Mouse (Mus musculus) CH12.LX (cell line): Measurements from ENCODE around the gene Itch. TPM values are rescaled to one million over a fixed set of nuclear protein-coding genes. Genes with fewer than 3 reads are reported as not detected.
A peak's percentile ranks its signal among the peaks of the same experiment; 100 is the strongest.

Experiments
- DNase-seq: peaks from one replicate; pipeline ENCODE4 v3.0.0-alpha.2; 2013; ENCODE audit errors: extremely low read depth
- H3K27ac ChIP-seq: 2 replicates; pipeline ENCODE4 v1.5.1; 2012; ENCODE audit warnings: low read depth, mild to moderate bottlenecking, control low read depth, moderate library complexity; ENCODE audit not compliant: insufficient read depth
- H3K27me3 ChIP-seq: replicated peaks from 2 replicates; pipeline ENCODE3; 2012; ENCODE audit warnings: inconsistent platforms
- H3K36me3 ChIP-seq, 2 experiments: replicated peaks in 1 of 2; 2 replicates each; pipeline versions ENCODE3 to v1.6.1; 2012; ENCODE audit warnings: inconsistent platforms in 1 of 2, low read length in 1 of 2, mild to moderate bottlenecking in 1 of 2, mixed read lengths in 1 of 2, moderate library complexity in 1 of 2; ENCODE audit not compliant: control insufficient read depth in 1 of 2, insufficient read depth in 1 of 2
- H3K4me1 ChIP-seq, 2 experiments: 2 replicates each; pipeline ENCODE4 v1.6.1; 2012; ENCODE audit warnings: inconsistent platforms in 1 of 2, moderate library complexity in 1 of 2; ENCODE audit not compliant: insufficient read depth in 2 of 2, control insufficient read depth in 1 of 2
- H3K4me2 ChIP-seq: 2 replicates; pipeline ENCODE4 v1.6.1; 2012; ENCODE audit warnings: low read depth, mild to moderate bottlenecking, control low read depth; ENCODE audit not compliant: poor library complexity, insufficient read depth, severe bottlenecking
- H3K4me3 ChIP-seq, 3 experiments: fragments of 150-350 bp in 1 of 3; sonication (generic) in 1 of 3; replicated peaks in 1 of 3; 2 replicates each; pipeline versions ENCODE3 to v1.5.1; 2011 to 2012; ENCODE audit warnings: low read depth in 2 of 3, low read length in 2 of 3, mild to moderate bottlenecking in 2 of 3, moderate library complexity in 2 of 3, control low read depth in 1 of 3, improper control_type of control experiment in 1 of 3, inconsistent platforms in 1 of 3, mixed read lengths in 1 of 3; ENCODE audit not compliant: poor library complexity in 1 of 3
- H3K79me2 ChIP-seq: replicated peaks from 2 replicates; pipeline ENCODE4 v1.6.1; 2012; ENCODE audit warnings: mild to moderate bottlenecking, moderate library complexity; ENCODE audit not compliant: control insufficient read depth, poor library complexity, insufficient read depth, severe bottlenecking; ENCODE audit errors: extremely low read depth
- H3K9ac ChIP-seq: 2 replicates; pipeline ENCODE4 v1.6.1; 2012; ENCODE audit warnings: low read depth, mild to moderate bottlenecking, control low read depth, moderate library complexity; ENCODE audit not compliant: insufficient read depth
- H3K9me3 ChIP-seq: replicated peaks from 2 replicates; pipeline ENCODE3; 2012; ENCODE audit warnings: low read length, inconsistent platforms, mixed read lengths
- BHLHE40 ChIP-seq: IDR thresholded peaks from 2 replicates; pipeline ENCODE4 v1.6.1; 2011; ENCODE audit warnings: mild to moderate bottlenecking, low read depth, low read length, improper control_type of control experiment
- EP300 ChIP-seq: IDR thresholded peaks from 2 replicates; pipeline ENCODE4 v1.6.1; 2011; ENCODE audit warnings: low read length, improper control_type of control experiment
- GABPA ChIP-seq: IDR thresholded peaks from 2 replicates; pipeline ENCODE4 v1.6.1; 2012; ENCODE audit warnings: low read depth, low read length, improper control_type of control experiment, inconsistent platforms; ENCODE audit not compliant: insufficient replicate concordance
- IRF4 ChIP-seq: IDR thresholded peaks from 2 replicates; pipeline ENCODE4 v1.6.1; 2014; ENCODE audit warnings: low read depth, mild to moderate bottlenecking, inconsistent platforms, low read length, improper control_type of control experiment
- JUN ChIP-seq: IDR thresholded peaks from 2 replicates; pipeline ENCODE4 v1.6.1; 2011; ENCODE audit warnings: low read depth, mild to moderate bottlenecking, low read length, improper control_type of control experiment, moderate library complexity; ENCODE audit not compliant: insufficient read depth
- JUND ChIP-seq: conservative IDR thresholded peaks from 2 replicates; pipeline ENCODE4 v1.6.1; 2011; ENCODE audit warnings: low read depth, low read length, improper control_type of control experiment
- MEF2A ChIP-seq: IDR thresholded peaks from 2 replicates; pipeline ENCODE4 v1.6.1; 2014; ENCODE audit warnings: low read depth, mild to moderate bottlenecking, inconsistent platforms, low read length, improper control_type of control experiment, borderline replicate concordance
- NRF1 ChIP-seq: IDR thresholded peaks from 2 replicates; pipeline ENCODE4 v1.6.1; 2014; ENCODE audit warnings: low read depth, mild to moderate bottlenecking, inconsistent platforms, low read length, improper control_type of control experiment, moderate library complexity
- PAX5 ChIP-seq: IDR thresholded peaks from 2 replicates; pipeline ENCODE4 v1.6.1; 2012; ENCODE audit warnings: low read length, inconsistent platforms, mixed read lengths
- POLR2A ChIP-seq: IDR thresholded peaks from 2 replicates; pipeline ENCODE4 v1.6.1; 2011; ENCODE audit warnings: low read depth, mild to moderate bottlenecking, improper control_type of control experiment, low read length
- RCOR1 ChIP-seq: conservative IDR thresholded peaks from 2 replicates; pipeline ENCODE4 v1.6.1; 2012; ENCODE audit warnings: low read depth, mild to moderate bottlenecking, inconsistent platforms, low read length, improper control_type of control experiment
- SMC3 ChIP-seq: IDR thresholded peaks from 2 replicates; pipeline ENCODE4 v1.6.1; 2011; ENCODE audit warnings: low read depth, low read length, improper control_type of control experiment
- TBP ChIP-seq: conservative IDR thresholded peaks from 2 replicates; pipeline ENCODE4 v1.6.1; 2011; ENCODE audit warnings: low read depth, low read length, improper control_type of control experiment
- TCF12 ChIP-seq: IDR thresholded peaks from 2 replicates; pipeline ENCODE4 v1.6.1; 2014; ENCODE audit warnings: low read depth, mild to moderate bottlenecking, inconsistent platforms, low read length, improper control_type of control experiment
- UBTF ChIP-seq: IDR thresholded peaks from 2 replicates; pipeline ENCODE4 v1.6.1; 2012; ENCODE audit warnings: low read depth, mild to moderate bottlenecking, inconsistent platforms, low read length, improper control_type of control experiment, moderate library complexity
- USF1 ChIP-seq: IDR thresholded peaks from 2 replicates; pipeline ENCODE4 v1.6.1; 2014; ENCODE audit warnings: low read depth, mild to moderate bottlenecking, inconsistent platforms, low read length, improper control_type of control experiment
- USF2 ChIP-seq: conservative IDR thresholded peaks from 2 replicates; pipeline ENCODE4 v1.6.1; 2011; ENCODE audit warnings: low read depth, low read length, improper control_type of control experiment
- ZC3H11A ChIP-seq: IDR thresholded peaks from 2 replicates; pipeline ENCODE4 v1.6.1; 2012; ENCODE audit warnings: low read depth, mild to moderate bottlenecking, inconsistent platforms, low read length, improper control_type of control experiment
- ZKSCAN1 ChIP-seq: IDR thresholded peaks from 2 replicates; pipeline ENCODE4 v1.6.1; 2012; ENCODE audit warnings: low read depth, inconsistent platforms, low read length, improper control_type of control experiment, borderline replicate concordance
- ZMIZ1 ChIP-seq: IDR thresholded peaks from 2 replicates; pipeline ENCODE4 v1.6.1; 2012; ENCODE audit warnings: low read depth, mild to moderate bottlenecking, inconsistent platforms, low read length, improper control_type of control experiment
- dilution Hi-C: fragments of 300-500 bp; cut with MboI; formaldehyde crosslinking; loops from 2 replicates; pipeline ENCODE4 v1.14.3; 2020; ENCODE audit warnings: low sequenced_read_pairs; ENCODE audit not compliant: extremely low pct_unique_long_range_greater_than_20kb, extremely low pct_ligation_motif_present
- in situ Hi-C: fragments of 300-500 bp; cut with MboI; formaldehyde crosslinking; loops from 3 replicates; pipeline ENCODE4 v1.14.3; 2019; ENCODE audit warnings: low sequenced_read_pairs, low pct_ligation_motif_present, low pct_unique_long_range_greater_than_20kb, mixed read lengths
- polyA plus RNA-seq: library from polyadenylated mRNA; unstranded; fragments of >175 nt; gene quantifications from 2 replicates; pipeline ENCODE4 v1.2.1, GENCODE M21; 2012; ENCODE audit warnings: low read depth; ENCODE audit not compliant: insufficient read length
- total RNA-seq, 2 experiments: library from RNA; depleted of rRNA; stranded (reverse); fragments of 300-350 nt in 1 of 2; fragments of >200 nt in 1 of 2; gene quantifications; 2 replicates each; pipeline ENCODE4 v1.2.3; 2012 to 2014

Gene Itch
- total and polyA plus RNA-seq, 3 experiments: 25.3 to 46.6 (median 28.5) TPM

DNA sequence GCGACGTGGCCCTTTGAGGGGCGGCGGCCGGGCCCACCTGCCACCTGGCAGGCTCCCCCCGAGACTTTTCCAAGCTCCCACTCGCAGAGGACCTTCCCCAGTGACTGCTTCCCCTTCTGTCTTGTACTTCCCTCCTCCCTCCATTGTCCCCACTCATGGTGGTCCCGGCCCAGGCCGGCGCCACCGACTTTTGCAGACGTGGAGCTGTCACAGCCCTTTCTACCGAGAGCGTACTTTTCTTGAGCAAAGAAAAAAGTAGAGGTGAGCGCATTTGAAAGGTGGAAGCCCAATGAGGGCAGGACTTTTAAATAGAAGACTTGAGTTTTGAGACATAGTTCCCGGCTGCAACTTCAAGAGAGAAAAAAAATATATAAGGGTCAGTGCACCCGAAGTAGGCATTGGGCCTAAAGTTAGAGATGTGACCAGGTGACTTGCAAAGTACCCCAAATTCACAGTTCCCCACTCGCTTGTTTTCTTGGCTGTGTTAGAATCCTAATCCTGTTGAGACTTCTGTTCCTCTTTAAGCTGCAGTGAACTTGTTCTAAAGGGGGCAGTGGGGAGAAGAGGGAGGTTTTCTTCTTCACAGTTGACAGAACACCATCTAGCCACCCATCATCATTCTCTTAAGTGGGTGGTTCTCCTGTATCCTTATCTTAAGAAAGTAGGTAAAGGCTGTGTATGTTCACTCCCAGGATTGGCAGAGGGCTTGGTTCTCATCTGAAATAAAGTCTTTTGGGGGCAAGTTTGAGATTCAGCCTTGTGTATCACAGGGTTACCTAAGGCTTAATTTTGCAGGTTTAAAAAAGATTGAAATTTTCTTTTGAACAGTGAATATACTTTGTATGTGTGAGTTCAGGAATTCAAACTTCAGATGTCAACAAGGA is 910 bp downstream of the Itch start:
- Histone ChIP-seq H3K27ac (no peak overlapping the region; the same call in 1 of the 2 replicates), H3K4me2 (peak overlapping the region; percentile 72), H3K9me3 (no peaks in the 10 kb centered on the region), H3K4me1 (peaks cover 5 to 34% of the 10 kb centered on the region in 2 experiments), H3K9ac (peak overlapping the region; percentile 74), H3K4me3 (peak overlapping the region; percentile 80 to 91 (median 84)), H3K36me3 (peaks cover 11 to 17% of the 10 kb centered on the region in 2 experiments), H3K79me2 (peaks cover 36% of the 10 kb centered on the region), H3K27me3 (no peaks in the 10 kb centered on the region)
- DNase-seq: peak; percentile 34
- TF ChIP-seq RCOR1: no peak
- TF ChIP-seq JUN: no peak
- in situ Hi-C loops: no loop called here
- dilution Hi-C loops: no loop called here

DNA sequence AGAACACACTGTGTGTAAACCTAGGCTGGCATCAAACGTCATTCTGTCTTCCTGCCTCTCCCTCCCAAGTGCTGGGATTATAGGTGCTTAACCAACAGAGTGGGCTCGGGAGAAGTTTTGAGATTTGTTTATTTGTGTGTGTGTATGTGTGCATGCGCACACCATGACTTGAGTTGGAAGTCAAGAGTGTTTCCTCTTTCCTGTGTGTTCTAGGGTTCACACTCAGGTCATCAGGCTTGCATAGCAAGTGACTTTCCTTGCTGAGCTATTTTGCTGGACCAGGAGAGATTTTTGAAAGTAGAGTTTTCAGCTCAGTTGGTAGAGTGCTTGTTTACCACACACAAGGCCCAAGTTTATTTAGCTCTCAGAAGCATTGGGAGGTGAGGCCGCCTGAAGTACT is 1.8 kb downstream of the Itch start:
- in situ Hi-C loops: no loop called here

DNA sequence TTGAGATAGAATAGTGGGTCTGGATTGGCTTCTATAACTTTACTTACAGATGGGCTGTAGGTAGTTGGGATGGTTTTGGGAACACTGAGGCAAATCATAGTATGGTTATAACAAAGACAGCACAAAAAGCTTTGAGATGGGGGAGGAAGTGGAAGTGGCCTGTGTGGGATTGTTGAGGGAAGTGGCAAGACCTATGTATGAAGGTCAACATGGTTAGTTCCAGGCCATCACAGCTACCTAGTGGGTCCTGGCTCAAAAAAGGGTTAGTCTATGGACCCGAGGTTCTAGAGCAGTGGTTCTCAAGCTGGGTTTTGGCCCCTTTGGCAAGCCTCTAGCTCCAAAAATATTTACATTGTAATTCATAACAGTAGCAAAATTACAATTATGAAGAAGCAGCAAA is 2.2 kb downstream of the Itch start:
- Histone ChIP-seq H3K9ac (no peak overlapping the region), H3K36me3 (peaks cover 17 to 27% of the 10 kb centered on the region in 2 experiments), H3K27me3 (no peaks in the 10 kb centered on the region), H3K4me3 (no peak overlapping the region), H3K79me2 (peaks cover 36% of the 10 kb centered on the region), H3K4me1 (peaks cover 5 to 34% of the 10 kb centered on the region in 2 experiments)
- in situ Hi-C loops: no loop called here
- TF ChIP-seq ZKSCAN1 (no peak), JUND (no peak), EP300 (no peak), TCF12 (no peak), GABPA (no peak), NRF1 (no peak), IRF4 (no peak), SMC3 (no peak)
- TF ChIP-seq, all 38 proteins: peak for 0
- DNase-seq: no peak
- Histone ChIP-seq H3K9me3 (no peaks in the 10 kb centered on the region), H3K4me2 (peak overlapping the region; percentile 59; the same call in 1 of the 2 replicates), H3K27ac (no peak overlapping the region)
- dilution Hi-C loops: no loop called here

More for the DNA sequence above, 1.8 kb downstream of the Itch start:
- no peaks in the 10 kb centered on the region for H3K27me3 ChIP-seq
- no peak for DNase-seq
- H3K36me3 ChIP-seq: peaks cover 13 to 23% of the 10 kb centered on the region in 2 experiments
- no peak overlapping the region for H3K9ac ChIP-seq
- peaks cover 5 to 34% of the 10 kb centered on the region in 2 experiments for H3K4me1 ChIP-seq
- no peak overlapping the region for H3K4me3 ChIP-seq
- no peak for TF ChIP-seq MEF2A
- TF ChIP-seq JUN: no peak
- TF ChIP-seq USF2: no peak
- TF ChIP-seq ZC3H11A: no peak
- TF ChIP-seq GABPA: no peak
- no peak for TF ChIP-seq USF1
- no peak for TF ChIP-seq ZKSCAN1
- no peak for TF ChIP-seq RCOR1
- TF ChIP-seq POLR2A: no peak
- TF ChIP-seq TCF12: no peak
- no peak for TF ChIP-seq UBTF
- TF ChIP-seq ZMIZ1: no peak
- no peak for TF ChIP-seq PAX5
- TF ChIP-seq BHLHE40: no peak
- no peak for TF ChIP-seq TBP
- no peaks in the 10 kb centered on the region for H3K9me3 ChIP-seq
- H3K4me2 ChIP-seq: peak overlapping the region; percentile 59
- dilution Hi-C loops: no loop called here
- H3K27ac ChIP-seq: no peak overlapping the region
- peaks cover 36% of the 10 kb centered on the region for H3K79me2 ChIP-seq
